Mouse (Mus musculus): Measurements from ENCODE around the gene Npr3. TPM values are rescaled to one million over a fixed set of nuclear protein-coding genes. Genes with fewer than 3 reads are reported as not detected.
A peak's percentile ranks its signal among the peaks of the same experiment; 100 is the strongest.

Gene Npr3
- polyA plus RNA-seq, 1 experiment from 2014 or later, result 1.4 TPM

GRCm38 (mm10) chr15:11914101-11914500 is 7.0 kb upstream of the Npr3 start:
- H3K9me3 ChIP-seq (ENCODE audit: control insufficient read depth, low read length), result no peaks in the 10 kb centered on the region
- H3K36me3 ChIP-seq (ENCODE audit: control insufficient read depth, insufficient read depth, low read length), result no peaks in the 10 kb centered on the region
- H3K4me2 ChIP-seq (ENCODE audit: low read depth, low read length), result no peak overlapping the region
- H3K4me3 ChIP-seq (ENCODE audit: low read depth, low read length), result no peak overlapping the region
- H3K27ac ChIP-seq (ENCODE audit: low read depth, low read length), result no peak overlapping the region
- no peak for ATAC-seq (ENCODE audit: low read depth)
- H3K9ac ChIP-seq (replicated peaks; ENCODE audit: low read depth, low read length), result no peak overlapping the region
- no peaks in the 10 kb centered on the region for H3K27me3 ChIP-seq (ENCODE audit: control insufficient read depth, insufficient read depth, low read length)
- H3K4me1 ChIP-seq (ENCODE audit: control insufficient read depth, insufficient read depth, low read length), result no peaks in the 10 kb centered on the region
- 93% methylated on average over 9 of the region's 9 CpGs for WGBS

- Histone ChIP-seq H3K4me3 (ENCODE audit: low read depth, low read length) (no peak overlapping the region), H3K27me3 (ENCODE audit: control insufficient read depth, insufficient read depth, low read length) (peaks cover 20% of the 10 kb centered on the region), H3K4me2 (ENCODE audit: low read depth, low read length) (no peak overlapping the region), H3K4me1 (ENCODE audit: control insufficient read depth, insufficient read depth, low read length) (peaks cover 9% of the 10 kb centered on the region; the same call in 1 of the 2 replicates), H3K9me3 (ENCODE audit: control insufficient read depth, low read length) (no peaks in the 10 kb centered on the region), H3K27ac (ENCODE audit: low read depth, low read length) (no peak overlapping the region), H3K36me3 (ENCODE audit: control insufficient read depth, insufficient read depth, low read length) (no peaks in the 10 kb centered on the region), H3K9ac (replicated peaks; ENCODE audit: low read depth, low read length) (no peak overlapping the region)
- WGBS, result 46% methylated on average over 6 of the region's 6 CpGs
- ATAC-seq (ENCODE audit: low read depth), result no peak
Observed at GRCm38 (mm10) chr15:11909875-11910274, 2.8 kb upstream of the Npr3 start.

- H3K4me2 ChIP-seq (ENCODE audit: low read depth, low read length), result peak overlapping the region; percentile 1; the same call in 1 of the 2 replicates
- peaks cover 37% of the 10 kb centered on the region for H3K27me3 ChIP-seq (ENCODE audit: control insufficient read depth, insufficient read depth, low read length)
- no peaks in the 10 kb centered on the region for H3K9me3 ChIP-seq (ENCODE audit: control insufficient read depth, low read length)
- no peaks in the 10 kb centered on the region for H3K36me3 ChIP-seq (ENCODE audit: control insufficient read depth, insufficient read depth, low read length)
- ATAC-seq (ENCODE audit: low read depth), result no peak
- H3K27ac ChIP-seq (ENCODE audit: low read depth, low read length), result no peak overlapping the region
- no peak overlapping the region for H3K4me3 ChIP-seq (ENCODE audit: low read depth, low read length)
- 12% methylated on average over 11 of the region's 11 CpGs for WGBS
- peaks cover 21% of the 10 kb centered on the region; the same call in 1 of the 2 replicates for H3K4me1 ChIP-seq (ENCODE audit: control insufficient read depth, insufficient read depth, low read length)
- H3K9ac ChIP-seq (replicated peaks; ENCODE audit: low read depth, low read length), result no peak overlapping the region
Observed at GRCm38 (mm10) chr15:11908166-11908565, 1.1 kb upstream of the Npr3 start.

- peaks cover 44% of the 10 kb centered on the region for H3K27me3 ChIP-seq (ENCODE audit: control insufficient read depth, insufficient read depth, low read length)
- peaks cover 21% of the 10 kb centered on the region; the same call in 1 of the 2 replicates for H3K4me1 ChIP-seq (ENCODE audit: control insufficient read depth, insufficient read depth, low read length)
- H3K36me3 ChIP-seq (ENCODE audit: control insufficient read depth, insufficient read depth, low read length), result no peaks in the 10 kb centered on the region
- H3K27ac ChIP-seq (ENCODE audit: low read depth, low read length), result no peak overlapping the region
- H3K9ac ChIP-seq (replicated peaks; ENCODE audit: low read depth, low read length), result no peak overlapping the region
- WGBS, result under 1% methylated on average over 36 of the region's 36 CpGs
- peak overlapping the region; percentile 99 for H3K4me2 ChIP-seq (ENCODE audit: low read depth, low read length)
- ATAC-seq (ENCODE audit: low read depth), result no peak; the same call in 1 of the 2 replicates
- no peaks in the 10 kb centered on the region for H3K9me3 ChIP-seq (ENCODE audit: control insufficient read depth, low read length)
- peak overlapping the region; percentile 50 for H3K4me3 ChIP-seq (ENCODE audit: low read depth, low read length)
Observed at GRCm38 (mm10) chr15:11906021-11906570, 991 bp downstream of the Npr3 start.

GRCm38 (mm10) chr15:11904848-11905672 is 2.0 kb downstream of the Npr3 start:
- H3K4me3 ChIP-seq (ENCODE audit: low read depth, low read length), result peak overlapping the region; percentile 50
- H3K4me2 ChIP-seq (ENCODE audit: low read depth, low read length), result peak overlapping the region; percentile 99
- peak overlapping the region; percentile 42 for H3K9ac ChIP-seq (replicated peaks; ENCODE audit: low read depth, low read length)
- no peaks in the 10 kb centered on the region for H3K36me3 ChIP-seq (ENCODE audit: control insufficient read depth, insufficient read depth, low read length)
- peaks cover 21% of the 10 kb centered on the region; the same call in 1 of the 2 replicates for H3K4me1 ChIP-seq (ENCODE audit: control insufficient read depth, insufficient read depth, low read length)
- H3K27ac ChIP-seq (ENCODE audit: low read depth, low read length), result no peak overlapping the region; the same call in 1 of the 2 replicates
- peaks cover 44% of the 10 kb centered on the region for H3K27me3 ChIP-seq (ENCODE audit: control insufficient read depth, insufficient read depth, low read length)
- WGBS, result under 1% methylated on average over 65 of the region's 90 CpGs
- H3K9me3 ChIP-seq (ENCODE audit: control insufficient read depth, low read length), result no peaks in the 10 kb centered on the region
- peak; percentile 66 for ATAC-seq (ENCODE audit: low read depth)

- ATAC-seq (ENCODE audit: low read depth), result peak; percentile 26
- H3K27me3 ChIP-seq (ENCODE audit: control insufficient read depth, insufficient read depth, low read length), result peaks cover 44% of the 10 kb centered on the region
- H3K27ac ChIP-seq (ENCODE audit: low read depth, low read length), result no peak overlapping the region
- H3K4me2 ChIP-seq (ENCODE audit: low read depth, low read length), result peak overlapping the region; percentile 99
- H3K9ac ChIP-seq (replicated peaks; ENCODE audit: low read depth, low read length), result peak overlapping the region; percentile 42
- no peaks in the 10 kb centered on the region for H3K9me3 ChIP-seq (ENCODE audit: control insufficient read depth, low read length)
- H3K36me3 ChIP-seq (ENCODE audit: control insufficient read depth, insufficient read depth, low read length), result no peaks in the 10 kb centered on the region
- peaks cover 21% of the 10 kb centered on the region; the same call in 1 of the 2 replicates for H3K4me1 ChIP-seq (ENCODE audit: control insufficient read depth, insufficient read depth, low read length)
- H3K4me3 ChIP-seq (ENCODE audit: low read depth, low read length), result peak overlapping the region; percentile 50
- WGBS, result under 1% methylated on average over 48 of the region's 48 CpGs
Observed at GRCm38 (mm10) chr15:11904043-11904847, 2.8 kb downstream of the Npr3 start.

- ATAC-seq (ENCODE audit: low read depth), result peak; percentile 12; the same call in 1 of the 2 replicates
- 2% methylated on average over 34 of the region's 34 CpGs for WGBS
- H3K4me1 ChIP-seq (ENCODE audit: control insufficient read depth, insufficient read depth, low read length), result peaks cover 21% of the 10 kb centered on the region; the same call in 1 of the 2 replicates
- H3K27me3 ChIP-seq (ENCODE audit: control insufficient read depth, insufficient read depth, low read length), result peaks cover 44% of the 10 kb centered on the region
- H3K4me2 ChIP-seq (ENCODE audit: low read depth, low read length), result peak overlapping the region; percentile 99
- H3K27ac ChIP-seq (ENCODE audit: low read depth, low read length), result no peak overlapping the region
- H3K4me3 ChIP-seq (ENCODE audit: low read depth, low read length), result peak overlapping the region; percentile 50
- no peaks in the 10 kb centered on the region for H3K9me3 ChIP-seq (ENCODE audit: control insufficient read depth, low read length)
- no peak overlapping the region; the same call in 1 of the 2 replicates for H3K9ac ChIP-seq (replicated peaks; ENCODE audit: low read depth, low read length)
- no peaks in the 10 kb centered on the region for H3K36me3 ChIP-seq (ENCODE audit: control insufficient read depth, insufficient read depth, low read length)
Observed at GRCm38 (mm10) chr15:11903196-11904042, 3.7 kb downstream of the Npr3 start.

GRCm38 (mm10) chr15:11897617-11898016 is 9.5 kb downstream of the Npr3 start:
- H3K4me3 ChIP-seq (ENCODE audit: low read depth, low read length), result no peak overlapping the region
- no peak overlapping the region for H3K27ac ChIP-seq (ENCODE audit: low read depth, low read length)
- 94% methylated on average over 8 of the region's 8 CpGs for WGBS
- peaks cover 5% of the 10 kb centered on the region; the same call in 1 of the 2 replicates for H3K27me3 ChIP-seq (ENCODE audit: control insufficient read depth, insufficient read depth, low read length)
- ATAC-seq (ENCODE audit: low read depth), result no peak
- no peak overlapping the region for H3K4me2 ChIP-seq (ENCODE audit: low read depth, low read length)
- no peak overlapping the region for H3K9ac ChIP-seq (replicated peaks; ENCODE audit: low read depth, low read length)
- no peaks in the 10 kb centered on the region for H3K4me1 ChIP-seq (ENCODE audit: control insufficient read depth, insufficient read depth, low read length)
- H3K36me3 ChIP-seq (ENCODE audit: control insufficient read depth, insufficient read depth, low read length), result no peaks in the 10 kb centered on the region
- no peaks in the 10 kb centered on the region for H3K9me3 ChIP-seq (ENCODE audit: control insufficient read depth, low read length)
